Mouse (Mus musculus) 3T3-L1 (cell line): ENCODE measurements at regions not wholly inside any gene's neighbourhood (a gene's known extent, or its start where the extent isn't known, plus 50 kb on each side); places are given as distances from the start of the nearest gene placed in this dataset.

ENCODE experiments used
- DNase-seq: peaks from one replicate; pipeline ENCODE4 v3.0.0-alpha.2; 2015; ENCODE audit warnings: low read depth, low spot score

GRCm38 (mm10) chr2:172773176-172773575 is 166.9 kb downstream of the Bmp7 start:
- peak; percentile 76 for DNase-seq

- DNase-seq = peak; percentile 16
Measured at GRCm38 (mm10) chr2:172776485-172776884, 163.6 kb downstream of the Bmp7 start.

- peak; percentile 12 for DNase-seq
Measured at GRCm38 (mm10) chr2:172777774-172778173, 162.3 kb downstream of the Bmp7 start.

- DNase-seq = no peak
Measured at GRCm38 (mm10) chr2:172779096-172779495, 161.0 kb downstream of the Bmp7 start.

- DNase-seq = no peak
Measured at GRCm38 (mm10) chr2:172782686-172783085, 157.4 kb downstream of the Bmp7 start.

GRCm38 (mm10) chr2:172786297-172786696 is 153.8 kb downstream of the Bmp7 start:
- DNase-seq = no peak

- DNase-seq = no peak
Measured at GRCm38 (mm10) chr2:172787203-172787944, 152.7 kb downstream of the Bmp7 start.

GRCm38 (mm10) chr2:172789260-172789659 is 150.9 kb downstream of the Bmp7 start:
- no peak for DNase-seq

GRCm38 (mm10) chr2:172792555-172792954 is 147.6 kb downstream of the Bmp7 start:
- DNase-seq = no peak

GRCm38 (mm10) chr2:172793991-172794390 is 146.1 kb downstream of the Bmp7 start:
- no peak for DNase-seq

- DNase-seq = no peak
Measured at GRCm38 (mm10) chr2:172794771-172795170, 145.3 kb downstream of the Bmp7 start.

- DNase-seq = no peak
Measured at GRCm38 (mm10) chr2:172796104-172796503, 144.0 kb downstream of the Bmp7 start.

GRCm38 (mm10) chr2:172796955-172797354 is 143.2 kb downstream of the Bmp7 start:
- DNase-seq = no peak

- DNase-seq = no peak
Measured at GRCm38 (mm10) chr2:172799951-172800350, 140.2 kb downstream of the Bmp7 start.

- DNase-seq = no peak
Measured at GRCm38 (mm10) chr2:172800801-172801200, 139.3 kb downstream of the Bmp7 start.

- DNase-seq = no peak
Measured at GRCm38 (mm10) chr2:172801804-172802203, 138.3 kb downstream of the Bmp7 start.

GRCm38 (mm10) chr2:172807446-172807845 is 132.7 kb downstream of the Bmp7 start:
- no peak for DNase-seq

- DNase-seq = no peak
Measured at GRCm38 (mm10) chr2:172809306-172809705, 130.8 kb downstream of the Bmp7 start.

GRCm38 (mm10) chr2:172813319-172813718 is 126.8 kb downstream of the Bmp7 start:
- DNase-seq = no peak

GRCm38 (mm10) chr2:172813906-172814305 is 126.2 kb downstream of the Bmp7 start:
- no peak for DNase-seq

GRCm38 (mm10) chr2:172815146-172815545 is 125.0 kb downstream of the Bmp7 start:
- no peak for DNase-seq

- DNase-seq = no peak
Measured at GRCm38 (mm10) chr2:172817058-172817745, 122.9 kb downstream of the Bmp7 start.
